Mouse (Mus musculus) limb, embryonic 11.5 days (tissue): Measurements from ENCODE around the gene Tgfbrap1. TPM values are rescaled to one million over a fixed set of nuclear protein-coding genes. Genes with fewer than 3 reads are reported as not detected.
"Not testable (repeated sequence)": the region's sequence is repeated elsewhere in the genome, so short reads cannot be mapped to it uniquely, and the experiment has no call there.

Source experiments
- ATAC-seq: fragments of 200-750 bp; cut with Nextera tagmentation; 2 replicates; pipeline ENCODE4 v1.8.0; 2017; ENCODE audit warnings: low read depth; ENCODE audit not compliant: insufficient number of reproducible peaks, low FRiP score, low TSS enrichment
- DNase-seq: peaks from one replicate; pipeline ENCODE4 v3.0.0-alpha.2; 2015; ENCODE audit warnings: low spot score
- H3K27ac ChIP-seq: fragments of 300-500 bp; sonication (generic); replicated peaks from 2 replicates; pipeline ENCODE4 v1.5.1; 2014; ENCODE audit warnings: low read depth, mild to moderate bottlenecking, low read length
- H3K27me3 ChIP-seq: fragments of 300-500 bp; sonication (generic); 2 replicates; pipeline ENCODE4 v1.6.1; 2014; ENCODE audit warnings: mild to moderate bottlenecking, low read length, mixed read lengths; ENCODE audit not compliant: control insufficient read depth, insufficient read depth
- H3K36me3 ChIP-seq: fragments of 300-500 bp; sonication (generic); 2 replicates; pipeline ENCODE4 v1.6.1; 2014; ENCODE audit warnings: mild to moderate bottlenecking, low read length, moderate library complexity, mixed read lengths; ENCODE audit not compliant: control insufficient read depth, insufficient read depth
- H3K4me1 ChIP-seq: fragments of 300-500 bp; sonication (generic); 2 replicates; pipeline ENCODE4 v1.6.1; 2014; ENCODE audit warnings: low read length, mixed read lengths; ENCODE audit not compliant: control insufficient read depth, insufficient read depth
- H3K4me2 ChIP-seq: fragments of 300-500 bp; sonication (generic); 2 replicates; pipeline ENCODE4 v1.6.1; 2014; ENCODE audit warnings: low read depth, mild to moderate bottlenecking, moderate library complexity; ENCODE audit not compliant: severe bottlenecking
- H3K4me3 ChIP-seq: fragments of 300-500 bp; sonication (generic); 2 replicates; pipeline ENCODE4 v1.5.1; 2014; ENCODE audit warnings: low read depth, low read length
- H3K9ac ChIP-seq: fragments of 300-500 bp; sonication (generic); 2 replicates; pipeline ENCODE4 v1.6.1; 2014; ENCODE audit warnings: mild to moderate bottlenecking, low read length
- H3K9me3 ChIP-seq: fragments of 300-500 bp; sonication (generic); 2 replicates; pipeline ENCODE4 v1.6.1; 2016; ENCODE audit warnings: low read length; ENCODE audit not compliant: control insufficient read depth
- WGBS: fragments of 180-500 bp; shearing (Covaris S2); extraction: QIAGEN DNeasy Blood & Tissue Kit; methylation state at CpG from one replicate; pipeline ENCODE4 v1.1.7; 2014; 5-methylcytosine and 5-hydroxymethylcytosine counted together
- microRNA-seq: library from miRNA; unstranded; fragments of <30 nt; microRNA quantifications from one replicate; pipeline ENCODE4, GENCODE M21; 2016
- polyA plus RNA-seq: library from polyadenylated mRNA; unstranded; fragments of >200 nt; fragmentation: Nextera tagmentation; extraction: Ambion mirVana; gene quantifications from 2 replicates; pipeline ENCODE4 v1.2.1, GENCODE M21; 2014

Tgfbrap1 gene
- polyA plus RNA-seq, 1 experiment from 2014 or later: 10.5 TPM

DNA sequence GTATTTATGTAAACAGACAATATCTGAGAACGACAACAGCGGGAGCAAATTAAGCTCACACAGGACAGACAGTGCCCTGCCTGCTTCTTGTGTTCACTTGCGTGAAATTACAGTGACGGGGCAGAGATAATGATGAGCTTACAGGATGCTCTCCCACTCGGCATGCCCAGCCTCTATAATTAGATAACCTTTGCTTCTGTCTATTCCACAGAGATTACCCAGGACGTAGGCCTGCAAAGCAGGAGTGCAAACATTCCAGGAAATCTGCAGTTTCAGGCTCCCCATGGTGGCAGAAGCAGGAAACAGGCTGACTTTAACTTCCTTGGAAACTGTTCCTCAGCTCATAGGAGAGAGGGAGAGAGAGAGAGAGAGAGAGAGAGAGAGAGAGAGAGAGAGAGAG is 56.2 kb downstream of the Tgfbrap1 start:
- DNase-seq: no peak
- ATAC-seq: no peak
- WGBS: 71% methylated on average over 6 of the region's 6 CpGs

GRCm38 (mm10) chr1:43036014-43036413 is 62.4 kb downstream of the Tgfbrap1 start:
- no peaks in the 10 kb centered on the region for H3K9me3 ChIP-seq
- no peak overlapping the region for H3K4me3 ChIP-seq
- H3K9ac ChIP-seq: no peak overlapping the region
- H3K27ac ChIP-seq: no peak overlapping the region
- no peak overlapping the region for H3K4me2 ChIP-seq
- WGBS: 91% methylated on average over 7 of the region's 7 CpGs
- DNase-seq (no peak), ATAC-seq (no peak)
- no peaks in the 10 kb centered on the region for H3K36me3 ChIP-seq
- H3K27me3 ChIP-seq: no peaks in the 10 kb centered on the region
- no peaks in the 10 kb centered on the region for H3K4me1 ChIP-seq

More for the DNA sequence above, 56.2 kb downstream of the Tgfbrap1 start:
- Histone ChIP-seq H3K4me3 (no peak overlapping the region), H3K27ac (no peak overlapping the region), H3K27me3 (no peaks in the 10 kb centered on the region), H3K4me1 (peaks cover 8% of the 10 kb centered on the region; the same call in 1 of the 2 replicates), H3K9me3 (no peaks in the 10 kb centered on the region), H3K36me3 (no peaks in the 10 kb centered on the region), H3K9ac (no peak overlapping the region), H3K4me2 (no peak overlapping the region)

DNA sequence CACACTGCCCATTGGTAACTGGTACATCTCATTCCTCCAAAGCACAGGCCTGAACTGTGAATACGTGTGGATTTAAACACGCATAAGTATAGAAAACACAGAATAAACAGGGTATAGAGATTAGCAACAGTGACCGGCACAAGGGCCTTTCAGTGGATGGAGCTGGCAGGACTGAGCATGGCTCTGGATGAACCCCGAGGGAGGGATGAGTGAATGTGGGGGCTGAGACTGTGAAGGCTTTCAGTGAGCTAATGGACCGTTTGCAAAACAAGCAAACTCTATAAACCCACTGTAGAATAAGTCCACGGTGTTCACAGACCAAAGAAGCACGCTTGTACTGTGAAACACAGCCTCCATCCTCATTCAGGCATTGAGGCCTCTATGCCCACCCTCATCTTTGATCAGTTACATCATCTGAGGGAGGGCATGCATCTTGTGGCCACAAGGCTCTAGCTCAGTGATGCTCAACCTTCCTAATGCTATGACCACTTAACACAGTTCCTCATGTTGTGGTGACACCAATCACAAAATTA is 83.2 kb downstream of the Tgfbrap1 start:
- WGBS: 92% methylated on average over 7 of the region's 7 CpGs
- not testable (repeated sequence) for H3K9ac ChIP-seq, H3K27me3 ChIP-seq, H3K36me3 ChIP-seq, H3K27ac ChIP-seq, H3K9me3 ChIP-seq, H3K4me1 ChIP-seq, H3K4me3 ChIP-seq, ATAC-seq, DNase-seq, H3K4me2 ChIP-seq

- no peaks in the 10 kb centered on the region for H3K27me3 ChIP-seq
- no peak overlapping the region for H3K4me3 ChIP-seq
- no peaks in the 10 kb centered on the region for H3K4me1 ChIP-seq
- DNase-seq: no peak
- no peaks in the 10 kb centered on the region for H3K9me3 ChIP-seq
- no peak overlapping the region for H3K27ac ChIP-seq
- H3K36me3 ChIP-seq: no peaks in the 10 kb centered on the region
- no peak overlapping the region for H3K9ac ChIP-seq
- 54% methylated on average over 4 of the region's 4 CpGs for WGBS
- ATAC-seq: no peak; the same call in 1 of the 2 replicates
- H3K4me2 ChIP-seq: no peak overlapping the region
These were observed 88.0 kb downstream of the Tgfbrap1 start for GRCm38 (mm10) chr1:43010461-43010860.

DNA sequence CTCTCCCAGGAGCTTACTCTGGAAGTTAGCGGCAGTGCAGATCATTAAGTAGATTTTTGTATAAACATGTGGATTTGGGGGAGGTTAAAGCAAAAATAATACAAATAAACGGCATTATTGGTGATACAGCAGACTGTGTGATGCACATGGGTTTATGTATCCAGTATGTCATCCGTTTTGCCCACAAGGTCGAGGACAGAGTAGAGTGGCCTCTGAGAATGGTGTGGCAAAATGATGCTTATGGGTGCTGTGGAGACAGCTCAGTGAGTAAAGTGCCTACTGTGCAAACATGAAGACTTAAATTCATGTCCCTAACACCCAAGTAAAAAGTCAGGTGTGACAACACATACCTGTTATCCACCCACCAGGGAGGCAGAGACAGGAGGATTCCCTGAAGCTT is 91.9 kb downstream of the Tgfbrap1 start:
- no peak for ATAC-seq
- H3K27ac ChIP-seq: no peak overlapping the region
- DNase-seq: no peak
- 84% methylated on average over 4 of the region's 4 CpGs for WGBS
- H3K9ac ChIP-seq: no peak overlapping the region
- H3K27me3 ChIP-seq: no peaks in the 10 kb centered on the region
- no peak overlapping the region for H3K4me2 ChIP-seq
- no peak overlapping the region for H3K4me3 ChIP-seq
- H3K36me3 ChIP-seq: no peaks in the 10 kb centered on the region
- no peaks in the 10 kb centered on the region for H3K4me1 ChIP-seq
- no peaks in the 10 kb centered on the region for H3K9me3 ChIP-seq

GRCm38 (mm10) chr1:43006051-43006514 is 92.4 kb downstream of the Tgfbrap1 start:
- Histone ChIP-seq H3K36me3 (no peaks in the 10 kb centered on the region), H3K27ac (no peak overlapping the region), H3K4me1 (no peaks in the 10 kb centered on the region), H3K9ac (no peak overlapping the region), H3K4me3 (no peak overlapping the region), H3K27me3 (no peaks in the 10 kb centered on the region), H3K4me2 (no peak overlapping the region), H3K9me3 (no peaks in the 10 kb centered on the region)
- DNase-seq: peak; percentile 28
- no peak for ATAC-seq
- WGBS: 46% methylated on average over 13 of the region's 13 CpGs

Small RNA genes within 50 kb of the gene (microRNA-seq; reads per million reads assigned to microRNA genes)
- gene Gm24001: not detected

Other genes with a start within 250 kb of the Tgfbrap1 start
- gene Mrps9, start 247.4 kb downstream of the Tgfbrap1 start, polyA plus RNA-seq: 59.9 and 64.1 TPM in 2 replicates
- gene Gpr45, start 145.8 kb downstream of the Tgfbrap1 start, polyA plus RNA-seq: 12.0 and 12.9 TPM in 2 replicates
- gene AI597479, start 73 bp upstream of the Tgfbrap1 start, polyA plus RNA-seq: 37.5 and 42.8 TPM in 2 replicates
- gene Fhl2, start 98.3 kb upstream of the Tgfbrap1 start, polyA plus RNA-seq: 8.6 and 9.1 TPM in 2 replicates